Mouse (Mus musculus) heart, postnatal 36 days (tissue): ENCODE data around the gene Xrcc5. TPM values are rescaled to one million over a fixed set of nuclear protein-coding genes. Genes with fewer than 3 reads are reported as not detected.

Experiments used
- DNase-seq, 2 experiments: peaks; one replicate each; pipeline ENCODE4 v3.0.0; 2021 to 2022
- intact Hi-C: fragments of 180-260 bp; cut with DNase I; formaldehyde crosslinking; loops from one replicate; pipeline ENCODE4 v1.15.1; 2025
- total RNA-seq, 2 experiments: library from RNA; stranded (reverse); gene quantifications; 2 replicates each; pipeline ENCODE4 v1.2.3; 2021

The Xrcc5 gene
- total RNA-seq = 10 to 100 TPM; 13.2 to 15.2 TPM

DNA sequence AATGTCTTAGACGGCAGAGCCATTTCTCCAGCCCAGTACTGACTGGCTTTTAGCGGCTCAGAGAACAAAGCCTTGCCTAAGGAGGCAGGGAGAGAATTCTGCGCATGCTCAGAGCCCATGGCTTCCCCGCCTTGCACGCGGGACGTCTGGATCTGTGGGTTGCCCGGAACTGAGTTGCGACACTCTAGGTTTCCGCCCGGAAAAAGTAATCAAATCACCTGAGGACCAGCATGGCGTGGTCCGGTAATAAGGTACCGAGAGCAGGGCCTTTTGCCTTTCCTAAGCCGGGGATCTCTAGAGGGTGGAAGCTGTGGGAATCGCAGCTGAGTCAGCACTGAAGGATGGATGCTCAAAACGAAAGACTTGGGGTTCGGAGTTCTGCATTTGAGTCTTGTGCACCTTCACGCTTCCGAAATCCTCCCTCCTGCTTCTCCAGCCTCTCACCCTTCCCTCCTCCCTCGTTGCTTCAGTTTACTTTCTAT lies at the start of gene Xrcc5:
Gene Xrcc5 (plus strand): TSS at position 105 of the 482 bp plus-strand sequence.
- peak; percentile 85 for DNase-seq
- intact Hi-C loops = loop anchor here (5.0 kb wide), 1 partner anchor 410 kb away; no protein-coding TSS in a partner anchor

DNA sequence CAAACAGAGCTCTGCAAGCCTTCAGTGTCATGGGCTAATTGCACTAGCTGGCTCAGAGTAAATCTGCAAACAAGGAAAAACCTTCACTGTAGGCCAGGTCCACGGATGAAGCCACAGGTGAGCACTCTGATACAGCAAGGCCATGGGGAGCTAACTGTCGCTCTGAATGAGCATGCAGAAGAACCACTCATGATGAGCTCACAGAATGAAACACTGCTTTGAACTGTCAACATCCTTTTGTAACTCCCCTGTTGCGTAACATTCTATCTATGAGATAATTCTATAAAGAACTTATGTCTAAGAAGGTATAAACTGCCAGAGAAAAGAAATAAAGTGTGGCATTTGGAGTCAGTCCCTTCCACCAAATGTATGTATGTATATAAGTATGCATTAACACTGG lies 44.1 kb upstream of the Xrcc5 start:
- intact Hi-C loops = no loop called here
- DNase-seq = no peak

DNA sequence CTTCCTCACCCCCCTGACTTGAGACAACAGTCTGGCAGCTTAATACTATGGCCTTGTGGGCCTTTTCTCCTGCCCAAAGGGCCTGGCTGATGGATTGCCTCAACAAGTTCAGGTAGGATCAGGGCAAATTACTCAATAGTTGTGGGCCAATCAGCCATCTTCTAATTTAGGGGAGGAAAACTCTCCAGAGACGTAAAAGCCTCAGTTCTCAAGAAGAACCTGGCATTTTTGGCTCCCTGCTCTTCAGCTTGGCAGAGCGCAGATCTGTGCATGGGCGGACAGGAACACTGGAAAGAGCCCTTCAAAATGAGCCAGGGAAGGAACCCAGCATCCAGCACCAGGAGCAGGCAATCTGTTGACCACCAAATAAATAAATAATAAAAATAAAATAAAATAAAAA lies 29.1 kb upstream of the Xrcc5 start:
- intact Hi-C loops = no loop called here
- no peak for DNase-seq

DNA sequence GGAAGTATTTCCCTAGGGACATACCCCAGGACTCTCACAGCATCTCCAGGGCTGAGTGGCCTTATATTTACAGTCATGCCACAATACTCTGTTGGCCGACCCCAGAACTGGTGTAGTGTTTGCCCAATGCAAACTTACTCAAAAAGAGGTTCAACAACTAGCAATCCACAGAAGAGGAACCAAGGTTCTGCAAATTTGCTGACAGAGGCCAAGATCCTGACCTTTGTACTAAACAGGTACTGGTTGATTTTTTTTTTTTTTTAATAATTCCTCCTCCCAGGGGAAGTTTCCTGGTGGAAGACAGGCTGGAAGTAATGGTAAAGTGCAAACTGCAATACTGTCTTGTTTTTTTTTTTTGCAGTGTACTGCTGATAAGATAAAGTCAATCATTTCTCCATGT lies 24.6 kb upstream of the Xrcc5 start:
- intact Hi-C loops = loop anchor here (5.0 kb wide), 1 partner anchor 40 kb away; no protein-coding TSS in a partner anchor
- no peak for DNase-seq

DNA sequence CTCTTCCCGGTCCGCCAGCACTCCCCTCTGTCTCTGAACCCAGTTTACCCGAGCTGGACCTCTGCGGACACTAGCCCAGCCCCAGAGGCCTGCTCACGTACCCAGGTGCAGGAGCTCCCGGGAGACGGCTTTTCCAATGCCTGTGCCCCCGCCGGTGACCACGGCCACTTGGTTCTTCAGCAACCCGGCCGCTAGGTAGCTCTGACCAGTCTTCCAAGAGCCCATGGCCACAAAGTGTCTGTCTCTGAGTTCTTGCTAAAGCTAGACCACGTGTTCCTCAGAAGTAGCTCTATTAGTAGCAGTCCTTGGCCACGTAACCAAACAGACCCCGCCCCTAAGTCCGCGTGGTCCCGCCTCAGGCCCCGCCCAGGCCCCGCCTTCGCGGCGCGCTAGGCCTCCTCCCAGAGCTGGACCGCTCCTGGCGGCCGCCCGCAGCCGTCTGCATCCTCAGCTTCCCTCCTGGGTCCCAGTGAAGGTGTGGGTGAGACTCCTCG lies 23.2 kb upstream of the Xrcc5 start, which contains the start of the genes Pecr and Tmem169:
Gene Pecr (minus strand): TSS at position 323 of the 494 bp plus-strand sequence.
Gene Tmem169 (plus strand): TSS at position 378 of the 494 bp plus-strand sequence.
- intact Hi-C loops = loop anchor here (5.0 kb wide), 1 partner anchor 42 kb away; no protein-coding TSS in a partner anchor
- DNase-seq = peak; percentile 93 to 96

DNA sequence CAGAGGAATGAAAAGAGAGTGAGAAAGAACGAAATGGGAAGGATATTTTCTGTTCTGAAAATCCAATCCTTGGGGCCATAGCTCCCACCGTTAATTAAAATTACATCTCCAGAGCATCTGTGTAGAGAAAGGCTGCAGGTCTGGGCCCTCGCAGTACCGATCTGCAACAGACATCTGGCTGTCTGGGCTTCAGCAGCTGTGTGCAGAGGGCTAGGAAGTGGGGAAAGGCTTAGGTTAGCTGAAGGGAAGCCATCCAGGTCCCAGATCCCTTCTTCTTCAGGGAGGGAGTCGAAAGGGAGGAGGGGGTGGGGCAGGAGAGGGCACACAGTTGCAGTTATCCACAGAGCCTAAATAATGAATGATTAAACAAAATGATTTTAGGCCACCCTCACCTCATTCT lies 22.7 kb upstream of the Xrcc5 start:
- intact Hi-C loops = loop anchor here (5.0 kb wide), 1 partner anchor 42 kb away; no protein-coding TSS in a partner anchor

DNA sequence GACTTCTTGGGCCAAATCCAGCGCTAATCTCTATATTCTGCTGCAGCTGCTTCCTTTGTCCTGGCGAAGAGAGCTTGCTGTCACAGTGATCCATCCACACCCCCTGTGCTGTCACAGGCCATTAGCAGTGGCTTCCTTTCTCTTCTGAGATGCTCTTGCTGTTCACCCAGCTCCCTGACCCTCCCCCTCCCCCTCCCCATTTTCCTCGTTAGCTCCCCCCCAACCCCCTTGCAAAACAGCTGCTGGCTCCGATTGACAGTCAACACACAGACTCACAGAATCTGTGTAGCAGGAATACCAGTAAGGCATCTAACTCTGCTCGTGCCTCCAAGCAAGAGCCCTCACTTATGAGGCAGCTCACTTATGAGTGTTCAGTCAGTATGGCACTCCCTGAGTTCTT lies 20.3 kb upstream of the Xrcc5 start:
- intact Hi-C loops = no loop called here
- DNase-seq = no peak

More for the DNA sequence above, 22.7 kb upstream of the Xrcc5 start:
- DNase-seq = no peak

DNA sequence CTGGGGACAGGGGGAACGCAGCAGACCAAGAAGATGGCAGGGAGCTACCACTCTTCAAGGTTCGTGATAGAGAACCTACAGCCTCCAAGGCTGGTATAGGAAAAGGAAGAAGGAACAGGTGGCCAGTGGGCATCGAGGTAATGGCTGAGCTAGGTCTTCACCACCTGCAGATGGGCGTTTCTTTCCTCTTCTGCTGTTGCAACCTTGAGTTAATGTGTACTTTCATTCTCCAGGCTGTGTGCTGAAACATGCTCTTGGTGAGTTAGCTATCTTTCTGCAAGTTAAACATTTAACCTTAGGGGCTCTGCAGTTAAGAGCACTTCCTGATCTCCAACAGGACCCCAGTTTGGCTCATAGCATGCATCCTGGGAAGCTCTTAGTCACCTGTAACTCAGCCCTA lies 19.3 kb upstream of the Xrcc5 start:
- no peak for DNase-seq
- intact Hi-C loops = no loop called here

DNA sequence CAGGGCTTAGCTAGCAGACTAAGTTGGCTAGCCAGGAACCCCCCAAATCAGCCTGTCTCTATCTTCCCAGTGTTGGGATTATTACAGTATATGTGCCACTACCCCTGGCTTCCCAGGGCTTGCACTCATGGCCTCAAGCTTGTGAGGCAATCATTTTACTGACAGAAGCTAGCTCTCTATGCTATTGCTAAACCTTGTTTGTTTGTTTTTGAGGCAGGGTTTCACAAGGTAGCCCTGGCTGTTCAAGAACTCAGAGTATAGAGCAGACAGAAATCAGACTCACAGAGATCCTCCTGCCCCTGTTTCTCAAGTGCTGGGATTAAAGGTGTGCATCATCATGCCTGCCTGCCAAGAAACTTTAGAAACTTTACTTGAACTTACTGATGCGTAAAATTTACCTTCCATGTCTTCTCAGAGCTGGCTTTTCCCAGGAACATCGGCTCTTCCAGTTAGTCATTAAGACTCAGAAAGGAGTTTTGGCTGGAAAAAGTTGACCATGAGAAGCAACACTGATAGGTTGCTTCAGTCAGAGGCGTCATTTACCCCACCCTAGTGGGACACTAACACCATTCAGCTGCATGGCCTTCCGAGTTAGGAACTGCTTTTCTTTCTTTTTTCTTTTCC lies 18.6 kb upstream of the Xrcc5 start:
- intact Hi-C loops = no loop called here

DNA sequence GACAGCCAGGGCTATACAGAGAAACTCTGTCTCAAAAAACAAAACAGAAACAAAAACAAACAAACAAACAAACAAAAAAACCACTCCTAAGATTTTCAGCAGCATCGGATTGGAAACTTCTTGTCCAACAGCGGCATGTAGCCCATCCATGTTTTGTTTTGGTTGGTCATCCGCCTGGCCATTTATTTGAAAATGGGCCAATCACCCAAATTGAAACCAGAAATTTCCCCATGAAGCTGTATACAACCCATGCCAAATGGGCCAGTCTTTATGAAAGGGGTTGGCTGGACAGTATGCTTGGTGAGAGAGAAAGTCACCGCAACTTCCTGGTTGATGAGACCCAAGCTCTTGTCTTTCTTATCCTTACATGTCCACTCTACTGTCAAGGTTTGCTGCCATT lies 16.3 kb upstream of the Xrcc5 start:
- intact Hi-C loops = no loop called here
- no peak for DNase-seq

More for the DNA sequence above, 18.6 kb upstream of the Xrcc5 start:
- DNase-seq = no peak

DNA sequence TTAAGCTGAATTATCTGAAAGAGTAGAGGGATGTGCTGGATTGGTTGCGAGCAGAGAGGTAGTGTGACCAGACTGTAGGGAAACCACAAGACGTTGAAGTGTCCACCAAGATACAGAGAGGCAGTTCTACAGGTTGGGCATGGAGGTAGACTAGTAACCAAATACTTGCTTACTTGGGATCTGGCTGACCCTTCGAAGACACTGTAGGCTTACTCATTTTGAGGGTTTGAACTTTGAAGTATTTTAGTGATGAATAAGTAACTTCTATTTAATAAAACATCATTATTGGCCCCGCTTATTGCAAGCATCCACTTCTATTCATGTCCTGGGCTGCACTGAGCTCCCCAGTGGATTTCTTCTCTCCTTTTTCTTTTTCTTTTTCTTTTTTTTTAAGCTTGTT lies 15.8 kb upstream of the Xrcc5 start:
- DNase-seq = no peak
- intact Hi-C loops = no loop called here

DNA sequence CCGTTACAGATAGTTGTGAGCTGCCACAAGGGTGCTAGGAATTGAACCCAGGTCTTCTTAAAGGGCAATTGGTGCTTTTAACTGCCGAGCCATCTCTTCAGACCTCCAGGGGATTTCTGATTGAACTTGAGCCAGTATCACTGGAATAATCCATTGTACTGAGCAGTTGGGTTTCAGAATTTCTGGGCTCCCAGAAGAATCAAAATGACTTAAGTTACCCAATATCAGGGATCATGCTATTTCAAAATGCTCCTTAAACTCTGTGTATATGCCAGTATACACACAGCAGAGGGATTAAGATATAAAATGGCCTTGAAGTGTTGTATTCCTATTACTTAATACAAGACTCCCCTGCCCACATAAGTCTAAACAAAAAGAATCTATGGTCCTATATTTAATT lies 15.3 kb upstream of the Xrcc5 start:
- no peak for DNase-seq
- intact Hi-C loops = no loop called here

DNA sequence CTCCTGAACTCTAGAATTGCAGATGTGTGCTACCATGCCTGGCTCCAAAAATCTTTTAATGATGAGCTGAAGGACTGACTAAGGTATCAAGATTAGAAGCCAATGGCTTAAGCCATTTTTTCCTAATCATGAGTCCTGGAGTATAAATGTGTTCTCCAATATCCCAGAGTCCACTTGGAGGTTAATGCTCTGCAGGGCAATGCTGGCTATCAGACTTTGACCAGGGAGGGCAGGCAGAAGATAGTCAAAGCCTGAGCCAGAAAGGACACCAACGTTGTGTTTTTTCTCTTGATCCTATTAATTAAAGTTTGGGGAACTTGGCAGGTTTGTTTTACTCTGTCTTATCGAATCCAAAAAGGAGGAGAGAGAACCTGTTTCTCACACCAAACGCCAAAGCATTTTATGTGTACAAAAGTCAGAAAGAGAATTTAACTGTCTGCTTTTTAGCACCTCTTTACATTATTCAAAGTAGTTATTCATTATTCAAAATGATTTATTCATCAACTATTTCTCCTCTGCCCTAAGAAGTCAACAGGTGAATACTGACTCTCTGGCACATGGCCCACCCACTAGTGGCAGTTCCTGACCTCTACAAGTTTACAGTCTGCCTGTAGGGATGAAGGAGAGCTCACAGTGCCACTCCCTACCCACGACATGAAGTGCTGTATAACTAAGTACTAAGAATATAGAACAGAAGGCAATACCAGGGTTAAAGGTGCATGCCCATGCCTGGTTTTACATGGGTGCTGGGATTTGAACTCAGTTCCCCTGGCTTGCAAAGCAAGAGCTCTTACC lies 13.2 kb upstream of the Xrcc5 start:
- intact Hi-C loops = no loop called here
- no peak for DNase-seq

DNA sequence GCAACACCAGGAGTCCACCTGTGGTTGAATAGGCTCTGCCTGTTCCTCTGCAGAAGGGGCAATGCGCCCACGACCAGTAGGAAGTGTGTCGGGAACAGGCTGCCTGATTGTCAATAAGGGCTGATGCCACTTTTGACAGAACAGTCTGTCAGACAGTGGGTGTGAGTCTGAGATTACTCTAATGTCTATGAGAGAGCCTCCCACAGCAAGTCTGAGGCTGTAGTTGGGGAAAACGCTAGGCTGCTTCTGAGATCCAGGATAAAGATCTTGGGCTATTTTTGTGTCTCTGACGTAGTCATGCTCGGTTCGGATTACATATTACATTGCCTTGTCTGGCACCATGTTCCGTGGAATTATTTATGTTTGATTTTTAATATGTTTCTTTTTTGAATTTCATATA lies 11.5 kb upstream of the Xrcc5 start:
- intact Hi-C loops = no loop called here
- no peak for DNase-seq

DNA sequence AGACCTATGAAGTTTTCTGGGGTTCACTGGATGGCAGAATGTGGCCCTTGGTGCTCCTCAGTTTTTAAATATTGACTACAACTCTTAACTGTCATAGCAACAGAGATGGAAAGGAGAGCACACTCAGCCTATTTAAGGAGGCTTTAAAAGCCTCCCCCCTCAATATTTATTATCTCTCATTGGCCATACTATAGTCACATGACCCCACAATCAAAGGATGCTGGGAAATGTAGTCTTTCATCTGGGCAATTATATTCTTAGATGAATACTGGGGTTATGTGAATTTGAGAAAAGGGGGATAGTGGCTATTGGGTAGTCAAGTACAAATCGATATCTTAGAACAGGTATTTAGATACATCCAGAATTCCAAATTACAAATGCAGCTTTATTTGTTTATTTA lies 5.4 kb upstream of the Xrcc5 start:
- DNase-seq = no peak
- intact Hi-C loops = no loop called here

DNA sequence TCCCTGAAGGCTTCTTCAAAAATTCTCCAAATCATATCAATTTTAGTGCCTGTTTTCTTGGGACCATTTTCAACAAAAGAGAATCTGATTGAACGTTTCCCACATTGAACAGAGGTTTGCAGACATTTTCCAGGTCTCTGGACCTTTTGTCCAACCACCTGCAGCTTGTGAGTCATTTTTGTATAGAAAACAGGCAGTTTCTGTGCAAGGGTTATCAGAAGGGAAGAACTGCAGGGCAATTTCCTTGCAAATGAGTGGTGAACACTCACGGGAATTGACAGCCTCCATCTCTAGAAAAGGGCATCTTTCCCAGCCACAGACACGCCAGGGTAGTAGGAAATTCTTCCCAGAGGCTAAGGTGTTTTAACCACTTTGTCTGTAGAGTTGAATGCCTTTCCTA lies 980 bp upstream of the Xrcc5 start:
- intact Hi-C loops = loop anchor here (5.0 kb wide), 1 partner anchor 411 kb away; no protein-coding TSS in a partner anchor
- no peak for DNase-seq

DNA sequence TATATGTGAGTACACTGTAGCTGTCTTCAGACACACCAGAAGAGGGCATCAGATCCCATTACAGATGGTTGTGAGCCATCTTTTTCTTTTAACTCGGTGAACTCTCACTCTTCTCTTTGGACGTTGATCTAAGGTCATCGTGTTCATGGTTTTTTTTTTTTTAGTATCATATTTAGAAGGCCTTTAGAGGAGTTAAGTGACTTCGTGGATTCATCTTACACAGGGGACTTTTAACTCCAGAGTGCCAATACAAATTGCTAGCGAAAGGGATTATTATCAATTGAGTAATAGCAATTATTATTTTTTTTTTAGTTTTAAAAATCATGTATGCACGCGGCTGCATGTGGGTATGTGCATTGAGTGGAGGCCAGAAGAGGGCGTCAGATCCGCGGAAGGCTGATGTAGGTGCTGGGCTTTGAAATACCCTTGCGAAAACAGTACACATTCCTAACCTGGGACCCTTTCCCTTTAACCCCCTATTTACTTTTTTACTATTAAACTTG lies 491 bp upstream of the Xrcc5 start:
- peak in 1 of 2 experiments; percentile 34 for DNase-seq

DNA sequence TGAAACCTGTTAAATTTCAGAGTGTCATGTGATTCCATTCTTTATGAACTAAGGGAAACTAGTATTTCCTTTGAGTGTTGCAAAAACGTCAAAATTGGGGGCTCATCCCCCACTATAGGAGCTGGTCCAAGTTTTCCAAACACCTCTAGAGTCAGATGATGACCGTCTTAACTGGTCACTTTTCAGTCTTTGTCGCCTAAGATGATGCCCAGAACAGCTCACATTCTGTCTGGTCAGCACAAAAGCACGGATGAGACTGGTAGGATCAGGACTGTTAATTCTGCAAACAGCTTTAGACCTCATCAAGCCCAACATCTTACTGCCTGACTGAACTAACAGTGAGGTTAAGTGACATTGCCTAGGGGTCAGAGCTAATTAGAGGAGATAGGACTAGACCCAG lies 1.7 kb downstream of the Xrcc5 start:
- no peak for DNase-seq
- intact Hi-C loops = loop anchor here (5.0 kb wide), 1 partner anchor 408 kb away; no protein-coding TSS in a partner anchor

More for the DNA sequence above, 491 bp upstream of the Xrcc5 start:
- intact Hi-C loops = loop anchor here (5.0 kb wide), 1 partner anchor 411 kb away; no protein-coding TSS in a partner anchor

DNA sequence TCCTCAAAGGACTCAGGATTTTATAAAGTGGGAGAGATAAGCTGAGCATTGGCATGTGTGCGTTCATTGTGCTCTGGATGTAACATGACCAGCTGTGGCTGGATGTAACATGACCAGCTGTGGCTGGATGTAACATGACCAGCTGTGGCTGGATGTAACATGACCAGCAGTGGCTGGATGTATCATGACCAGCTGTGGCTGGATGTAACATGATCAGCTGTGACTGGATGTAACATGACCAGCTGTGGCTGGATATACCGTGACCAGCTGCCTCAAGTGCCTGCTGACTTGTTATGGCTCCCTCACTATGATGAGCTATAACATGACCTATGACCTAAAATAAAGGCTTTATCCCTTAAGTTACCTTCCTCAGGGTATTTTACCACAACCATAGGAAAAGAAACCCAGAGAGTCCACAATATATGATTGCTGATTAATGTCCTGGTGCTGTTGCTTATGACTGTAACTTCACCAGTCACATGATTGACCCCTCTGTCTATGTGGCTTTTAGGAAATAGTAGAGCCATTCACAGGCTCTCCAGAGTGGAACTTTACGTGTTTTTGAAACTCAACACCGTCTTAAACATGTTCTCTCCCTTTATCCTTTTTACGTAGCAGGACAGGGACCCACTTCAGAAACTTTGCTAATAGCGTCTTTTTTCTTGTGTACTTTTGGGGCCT lies 2.7 kb downstream of the Xrcc5 start:
- intact Hi-C loops = loop anchor here (5.0 kb wide), 2 partner anchors 267 to 407 kb away; no protein-coding TSS in a partner anchor
- DNase-seq = no peak

DNA sequence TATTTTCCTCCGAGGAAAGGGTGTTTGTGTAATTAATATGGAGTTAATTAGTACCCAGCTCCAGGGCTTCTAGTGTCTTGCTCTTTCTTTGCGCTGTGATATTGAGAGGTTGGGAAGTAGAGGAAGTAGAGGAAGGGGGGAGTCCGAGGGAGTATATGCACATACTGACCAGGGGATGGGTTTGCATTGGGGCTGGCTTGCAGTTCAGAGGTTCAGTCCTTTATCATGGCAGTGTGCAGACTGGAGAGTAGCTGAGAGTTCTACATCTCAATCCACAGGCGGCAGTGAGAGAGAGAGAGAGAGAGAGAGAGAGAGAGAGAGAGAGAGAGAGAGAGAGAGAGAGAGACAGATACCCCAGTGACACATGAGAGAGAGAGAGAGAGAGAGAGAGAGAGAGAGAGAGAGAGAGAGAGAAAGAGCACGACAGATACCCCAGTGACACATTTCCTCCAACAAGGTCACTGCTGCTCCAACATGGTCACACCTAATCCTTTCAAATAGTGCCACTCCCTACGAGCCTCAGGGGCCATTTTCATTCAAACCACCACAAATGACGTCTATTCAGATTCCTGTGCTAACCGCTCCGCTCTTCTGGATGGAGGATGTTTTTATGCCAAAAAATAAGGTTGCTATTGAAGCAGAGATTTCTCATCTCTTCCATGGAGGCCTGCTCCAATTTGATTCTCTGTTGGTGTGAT lies 5.6 kb downstream of the Xrcc5 start:
- no peak for DNase-seq
- intact Hi-C loops = loop anchor here (2.0 to 5.0 kb wide), 2 partner anchors 264 to 542 kb away; no protein-coding TSS in a partner anchor
